Mouse (Mus musculus) G1E (cell line): Measurements from ENCODE around the gene Pjvk.

Experiments
- CTCF ChIP-seq: IDR thresholded peaks from 2 replicates; pipeline ENCODE4 v1.5.1; 2012; ENCODE audit warnings: low read depth, low read length, inconsistent platforms, mixed read lengths
- GATA1 ChIP-seq: IDR thresholded peaks from 2 replicates; pipeline ENCODE4 v1.6.1; 2012; ENCODE audit warnings: borderline replicate concordance, low read length, inconsistent platforms, mixed read lengths
- GATA2 ChIP-seq: IDR thresholded peaks from 2 replicates; pipeline ENCODE4 v1.6.1; 2012; ENCODE audit warnings: low read depth, low read length, inconsistent platforms, borderline replicate concordance
- POLR2AphosphoS5 ChIP-seq: IDR thresholded peaks from 2 replicates; pipeline ENCODE4 v1.6.1; 2012; ENCODE audit warnings: low read depth, low read length, inconsistent platforms; ENCODE audit not compliant: insufficient replicate concordance
- TAL1 ChIP-seq: conservative IDR thresholded peaks from 2 replicates; pipeline ENCODE4 v1.6.1; 2012; ENCODE audit warnings: low read depth, low read length, inconsistent platforms, mixed read lengths

GRCm38 (mm10) chr2:76658551-76658950, 10.3 kb downstream of the Pjvk start:
- TF ChIP-seq GATA1, result no peak
- no peak for TF ChIP-seq CTCF
- TF ChIP-seq TAL1, result no peak
- TF ChIP-seq POLR2AphosphoS5, result no peak
- TF ChIP-seq GATA2, result no peak
